Mouse (Mus musculus) yolk sac, embryonic 10.5 days (tissue): ENCODE measurements around the gene Mnt.
A peak's percentile ranks its signal among the peaks of the same experiment; 100 is the strongest.

Source experiments
- DNase-seq: peaks from one replicate; pipeline ENCODE4 v3.0.0-alpha.2; 2017; ENCODE audit warnings: low spot score

The Mnt gene

GRCm38 (mm10) chr11:74831606-74832451, 1.1 kb downstream of the Mnt start:
- DNase-seq = peak; percentile 100

DNA sequence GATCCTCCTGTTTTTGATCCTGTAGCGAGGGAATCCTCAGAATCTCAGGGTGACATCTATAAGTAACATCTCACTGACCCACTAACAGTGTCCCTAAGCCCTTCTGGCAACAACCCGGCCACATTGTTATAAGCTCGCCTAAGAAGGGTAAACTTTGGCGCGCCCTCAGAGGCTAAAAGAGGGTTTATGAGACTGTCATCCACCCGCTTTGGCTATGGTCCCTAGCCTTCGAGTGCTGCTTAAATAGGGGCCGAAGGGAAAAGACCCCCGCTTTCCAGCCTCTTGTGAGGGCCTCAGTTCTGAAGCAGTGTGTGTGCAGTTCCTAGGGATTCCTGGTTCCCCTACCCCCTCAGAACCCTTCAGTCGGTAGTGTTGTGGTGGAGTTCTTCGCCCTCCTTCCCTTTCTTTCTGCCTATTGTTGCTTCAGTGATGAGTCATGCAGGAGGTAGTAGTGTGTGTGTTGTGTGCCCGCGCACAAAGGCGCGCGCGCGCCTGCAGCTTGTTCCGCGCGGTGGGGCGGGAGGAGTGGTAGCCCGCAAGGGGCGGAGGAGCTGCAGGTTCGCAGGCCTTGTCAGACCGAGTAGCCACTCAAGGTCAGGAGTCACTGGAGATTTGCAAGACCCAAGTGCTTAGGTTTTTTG, 1.9 kb downstream of the Mnt start:
- peak; percentile 80 for DNase-seq

GRCm38 (mm10) chr11:74833536-74834358, 3.0 kb downstream of the Mnt start:
- DNase-seq = no peak

DNA sequence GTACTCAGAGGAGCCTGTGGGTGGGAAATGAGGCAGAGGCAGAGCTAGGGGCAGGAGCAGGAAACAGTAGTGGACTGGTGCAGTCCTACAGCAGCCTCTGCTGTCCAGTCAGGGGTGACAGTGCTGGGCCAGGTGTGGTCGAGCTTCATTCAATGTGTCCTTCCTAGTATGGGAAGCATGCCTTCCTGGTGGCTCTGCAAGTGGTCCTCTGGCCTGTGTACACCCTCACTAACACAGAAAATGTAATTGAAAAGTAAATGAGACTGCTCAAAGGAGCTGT, 3.6 kb downstream of the Mnt start:
- no peak for DNase-seq

DNA sequence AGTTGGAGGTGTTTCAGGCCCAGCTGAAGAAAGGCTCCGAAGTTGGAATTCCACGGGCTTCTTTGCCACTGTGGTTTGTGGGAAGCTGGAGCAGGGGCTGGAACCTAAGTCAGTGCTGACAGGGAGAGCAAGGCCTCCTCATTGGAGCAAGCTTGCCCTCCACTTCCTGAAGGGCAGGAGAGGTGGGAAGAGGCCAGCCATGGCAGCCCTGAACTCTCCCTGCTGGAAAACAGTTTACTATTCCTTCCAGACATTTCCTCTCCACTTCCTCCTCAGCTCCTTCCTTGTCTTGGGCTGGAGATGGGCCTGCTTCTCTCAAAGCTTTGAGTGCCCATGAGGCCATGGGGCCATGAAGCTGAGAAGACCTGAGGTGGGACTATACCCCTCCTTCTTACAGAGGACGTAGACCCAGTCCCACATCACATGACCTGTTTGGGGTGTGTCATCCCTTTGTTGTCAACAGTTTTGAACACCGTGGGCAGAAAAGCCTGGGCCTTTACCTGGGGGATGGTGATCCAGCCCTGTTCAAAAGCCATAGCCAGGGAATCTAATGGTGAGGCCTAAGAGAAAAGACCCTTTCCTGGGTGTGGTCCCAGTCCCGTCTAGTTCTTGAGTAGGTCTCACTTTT, 4.0 kb downstream of the Mnt start:
- DNase-seq = no peak

- DNase-seq = no peak
Measured at GRCm38 (mm10) chr11:74835593-74836224, 5.0 kb downstream of the Mnt start.

- no peak for DNase-seq
Measured at GRCm38 (mm10) chr11:74836225-74837055, 5.7 kb downstream of the Mnt start.

DNA sequence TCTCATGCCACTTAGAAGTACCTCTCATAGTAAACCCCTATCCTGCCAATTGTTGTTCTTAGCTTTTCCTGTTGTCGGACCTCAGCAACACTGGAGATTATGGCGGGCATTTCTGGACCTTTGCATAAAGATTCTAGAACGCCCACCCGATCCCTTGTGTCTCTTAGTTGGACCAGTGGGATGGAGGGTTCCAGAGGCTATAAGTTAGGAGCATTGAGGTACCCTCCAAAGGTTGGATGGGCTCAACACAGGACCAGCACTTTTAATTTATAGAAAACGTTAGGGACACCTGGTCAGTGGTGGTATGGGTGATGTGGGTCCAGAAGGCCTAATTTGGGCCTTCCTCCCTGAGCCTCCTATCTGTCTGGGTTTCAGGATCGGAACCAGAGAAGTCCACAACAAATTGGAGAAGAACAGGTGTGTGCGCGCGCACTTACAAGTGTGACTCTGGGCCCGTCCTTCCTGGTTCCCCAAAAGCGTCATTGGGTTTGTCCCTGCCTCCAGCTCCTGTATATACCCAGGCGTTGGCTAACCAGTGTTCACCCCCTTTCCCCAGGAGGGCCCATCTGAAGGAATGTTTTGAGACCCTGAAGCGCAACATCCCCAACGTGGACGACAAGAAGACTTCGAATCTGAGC, 6.5 kb downstream of the Mnt start:
- DNase-seq = no peak

- peak; percentile 94 for DNase-seq
Measured at GRCm38 (mm10) chr11:74837694-74838431, 7.1 kb downstream of the Mnt start.

DNA sequence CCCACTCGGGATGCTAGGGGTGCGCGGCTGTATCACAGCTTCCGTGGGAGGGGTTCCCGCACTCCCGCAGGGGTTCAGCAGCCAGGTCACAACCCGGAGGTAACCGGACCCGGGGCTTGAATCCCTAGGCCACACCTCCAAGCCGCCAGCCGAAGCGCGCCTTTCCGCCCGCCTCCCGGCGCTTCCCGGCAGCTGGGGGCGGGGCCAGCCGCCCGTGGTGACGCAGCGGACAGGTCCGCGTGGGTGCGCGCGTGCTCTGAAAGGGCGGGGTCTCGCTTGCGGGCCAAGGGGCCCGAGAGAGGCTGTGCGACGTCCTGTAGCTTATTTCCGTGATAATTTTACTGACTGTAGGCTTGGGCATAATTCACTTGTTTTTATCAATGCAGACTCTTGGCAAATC, 7.7 kb downstream of the Mnt start:
- peak; percentile 95 for DNase-seq

DNA sequence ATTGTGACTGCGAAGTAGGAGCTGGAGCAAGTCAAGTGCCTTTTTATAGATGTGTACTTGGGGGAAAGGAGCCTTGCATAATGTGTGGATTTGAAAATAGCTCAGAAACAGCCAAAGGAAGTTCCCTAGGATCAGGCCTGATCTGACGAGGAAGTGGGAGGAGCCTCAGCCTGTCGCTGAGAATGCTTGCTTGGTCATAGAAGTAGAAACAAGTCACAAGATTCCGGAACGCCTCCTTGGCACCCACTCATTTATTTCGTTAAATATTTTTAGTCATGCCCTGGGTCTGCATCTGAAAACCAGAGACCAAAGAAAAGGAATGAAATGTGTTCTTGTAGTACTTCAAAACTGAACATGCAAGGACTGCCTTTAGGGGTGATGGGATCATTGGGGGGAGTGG, 8.3 kb downstream of the Mnt start:
- DNase-seq = peak; percentile 59

DNA sequence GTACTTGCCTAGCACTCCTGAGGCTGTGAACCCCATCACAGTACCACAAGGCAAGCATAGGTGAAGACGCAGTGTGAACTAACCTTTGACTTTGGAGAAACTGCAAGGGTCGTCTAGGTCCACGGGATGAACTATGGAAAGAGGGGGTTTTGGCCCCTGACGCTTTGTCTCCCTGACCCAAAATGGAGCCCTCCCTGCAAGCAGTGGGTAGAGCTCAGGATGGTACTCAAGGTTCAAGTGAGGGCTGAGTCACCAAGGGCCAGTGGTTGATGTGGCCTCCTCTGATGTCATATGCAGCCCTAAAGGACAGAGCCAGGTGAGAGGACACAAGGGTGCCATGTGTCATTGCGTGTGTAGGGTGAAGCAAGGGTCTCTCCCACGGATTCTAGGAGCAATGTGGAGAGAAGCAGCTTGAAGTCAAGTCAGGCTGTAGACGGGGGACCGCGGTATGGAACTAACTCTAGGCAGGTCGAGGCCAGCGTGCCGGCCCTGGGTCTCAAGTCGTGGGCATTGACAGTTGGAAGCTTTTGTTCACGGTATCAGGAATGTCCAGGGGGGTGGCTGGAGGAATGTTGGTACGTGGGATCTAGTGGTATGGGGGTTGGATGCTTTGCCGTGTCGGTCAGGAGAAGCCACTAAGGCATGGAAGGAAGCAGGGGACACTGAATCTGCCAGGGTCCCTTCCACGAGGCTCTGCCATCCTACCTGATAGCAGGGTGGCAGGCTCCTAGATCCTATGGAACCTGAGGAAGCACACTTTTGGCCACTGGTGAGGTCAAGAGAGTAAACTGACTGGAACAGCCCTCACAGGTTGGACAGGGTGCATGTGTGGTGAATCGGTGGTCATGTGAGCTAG, 9.4 kb downstream of the Mnt start:
- DNase-seq = no peak

GRCm38 (mm10) chr11:74840739-74841138, 10.0 kb downstream of the Mnt start:
- DNase-seq = no peak

- DNase-seq = no peak
Measured at GRCm38 (mm10) chr11:74841366-74841765, 10.6 kb downstream of the Mnt start.

GRCm38 (mm10) chr11:74842045-74842444, 11.3 kb downstream of the Mnt start:
- no peak for DNase-seq

- no peak for DNase-seq
Measured at GRCm38 (mm10) chr11:74842656-74843434, 12.1 kb downstream of the Mnt start.

GRCm38 (mm10) chr11:74843435-74843714, 12.7 kb downstream of the Mnt start:
- DNase-seq = no peak

DNA sequence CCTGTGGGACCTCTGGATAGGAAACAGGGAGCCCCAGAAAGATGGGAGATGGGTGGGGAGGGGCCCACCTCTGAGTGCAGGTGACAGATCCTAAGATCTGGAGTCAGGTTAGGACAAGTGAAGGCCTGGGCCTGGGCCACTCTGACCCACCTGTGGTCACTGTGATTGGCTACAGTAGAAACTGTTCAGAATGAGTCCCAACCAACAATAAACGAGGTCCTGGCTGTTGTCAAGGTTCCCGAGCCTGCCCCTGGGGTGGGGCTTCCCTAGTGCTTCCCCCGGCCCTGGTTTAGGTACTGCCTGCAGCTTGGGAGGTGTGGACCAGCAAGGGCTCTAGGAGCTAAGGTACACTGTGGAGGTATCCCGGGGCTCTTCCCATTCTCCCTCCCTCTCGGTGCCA, 13.0 kb downstream of the Mnt start:
- DNase-seq = no peak
